Mouse (Mus musculus) kidney, adult 2 months (tissue): Measurements from ENCODE around the gene Tas2r143.

ENCODE experiments used
- CTCF ChIP-seq: fragments of 200-500 bp; conservative IDR thresholded peaks from 2 replicates; pipeline ENCODE4 v1.5.1; 2011; ENCODE audit warnings: low read depth, mild to moderate bottlenecking, control low read depth, low read length, moderate library complexity, mixed read lengths; ENCODE audit not compliant: insufficient read depth, insufficient read length
- POLR2A ChIP-seq: fragments of 200-500 bp; IDR thresholded peaks from one replicate; pipeline ENCODE4 v1.6.1; 2011; ENCODE audit warnings: low read depth, low read length, control low read depth

DNA sequence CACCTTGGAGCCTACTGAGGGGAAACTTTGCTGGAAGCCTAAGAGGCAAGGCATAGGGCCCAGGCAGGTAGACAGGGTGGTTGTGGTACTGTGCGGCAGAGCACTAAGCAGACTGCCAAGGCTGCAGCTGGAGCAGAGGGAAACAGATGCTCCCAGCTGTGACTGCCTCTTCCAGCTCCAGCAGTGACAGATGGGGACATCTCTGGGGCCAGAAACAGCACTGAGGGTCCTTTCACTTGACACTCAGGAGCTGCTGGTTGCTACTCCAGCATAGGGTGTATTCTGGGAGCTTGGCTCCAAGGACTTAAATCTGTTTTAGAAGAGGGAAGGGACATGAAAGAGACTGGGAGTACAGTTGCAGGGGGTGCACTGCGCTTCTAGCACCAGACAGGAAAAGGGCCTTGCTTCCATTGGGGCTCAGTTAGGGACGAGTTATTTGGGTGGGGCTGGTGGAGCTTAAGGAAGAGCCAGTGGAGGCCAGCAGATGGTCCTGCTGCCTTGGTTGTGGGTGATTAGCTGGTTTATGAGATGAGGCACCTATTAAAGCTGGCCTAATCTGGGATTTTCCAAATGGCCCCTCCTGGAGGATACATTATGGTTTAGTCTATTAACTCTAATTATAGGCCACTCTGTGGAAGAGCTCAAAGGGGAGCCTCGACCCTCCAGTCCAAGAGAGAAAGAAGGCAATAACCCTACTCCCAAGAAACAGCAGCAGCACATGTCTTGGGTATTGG is 29.2 kb upstream of the Tas2r143 start:
- TF ChIP-seq POLR2A (no peak), CTCF (no peak)
